Mouse (Mus musculus): Measurements from ENCODE around the gene Rnf212. TPM values are rescaled to one million over a fixed set of nuclear protein-coding genes. Genes with fewer than 3 reads are reported as not detected.

Rnf212 gene
- polyA plus RNA-seq, 1 experiment from 2014 or later: not detected

DNA sequence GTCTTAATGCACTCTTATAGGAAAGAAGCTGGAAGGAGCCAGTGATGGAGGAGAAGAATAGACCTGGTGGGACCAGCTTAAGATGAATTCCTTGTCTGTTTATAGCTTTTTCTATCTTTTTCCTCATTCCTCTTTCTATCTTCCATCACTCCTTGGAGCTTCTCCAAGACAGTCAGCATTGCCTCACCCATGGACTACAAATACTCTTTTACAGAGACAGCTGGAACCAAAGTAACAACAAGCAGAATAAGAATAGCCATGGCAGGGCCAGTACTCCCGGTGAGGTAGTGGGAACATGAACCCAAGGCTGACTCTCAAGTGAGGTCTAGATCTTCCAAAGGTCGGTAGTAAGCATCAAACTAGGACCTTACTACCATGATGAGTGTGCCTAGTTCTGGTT, 61.7 kb downstream of the Rnf212 start:
- no peak for DNase-seq (ENCODE audit: low spot score)

DNA sequence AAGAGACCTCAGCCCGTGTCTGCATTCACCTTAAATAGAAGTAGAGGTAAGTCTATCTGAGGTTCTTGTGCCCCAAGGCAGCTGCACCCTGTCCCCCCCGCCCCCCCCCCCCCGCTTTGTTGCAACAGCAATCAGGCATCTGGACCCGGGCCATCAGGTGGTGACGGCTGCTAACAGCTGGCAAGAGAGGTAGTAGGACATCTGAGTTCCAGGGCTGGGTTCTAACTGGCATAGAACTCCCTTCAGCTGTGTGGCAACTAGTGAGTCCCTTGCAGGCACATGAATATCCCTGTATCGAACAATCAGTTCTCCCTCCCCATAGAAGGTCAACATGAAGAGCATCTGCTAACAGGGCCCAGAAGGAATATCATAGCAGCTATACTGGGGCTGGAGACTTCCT, 62.8 kb downstream of the Rnf212 start:
- no peak for DNase-seq (ENCODE audit: low spot score)

DNA sequence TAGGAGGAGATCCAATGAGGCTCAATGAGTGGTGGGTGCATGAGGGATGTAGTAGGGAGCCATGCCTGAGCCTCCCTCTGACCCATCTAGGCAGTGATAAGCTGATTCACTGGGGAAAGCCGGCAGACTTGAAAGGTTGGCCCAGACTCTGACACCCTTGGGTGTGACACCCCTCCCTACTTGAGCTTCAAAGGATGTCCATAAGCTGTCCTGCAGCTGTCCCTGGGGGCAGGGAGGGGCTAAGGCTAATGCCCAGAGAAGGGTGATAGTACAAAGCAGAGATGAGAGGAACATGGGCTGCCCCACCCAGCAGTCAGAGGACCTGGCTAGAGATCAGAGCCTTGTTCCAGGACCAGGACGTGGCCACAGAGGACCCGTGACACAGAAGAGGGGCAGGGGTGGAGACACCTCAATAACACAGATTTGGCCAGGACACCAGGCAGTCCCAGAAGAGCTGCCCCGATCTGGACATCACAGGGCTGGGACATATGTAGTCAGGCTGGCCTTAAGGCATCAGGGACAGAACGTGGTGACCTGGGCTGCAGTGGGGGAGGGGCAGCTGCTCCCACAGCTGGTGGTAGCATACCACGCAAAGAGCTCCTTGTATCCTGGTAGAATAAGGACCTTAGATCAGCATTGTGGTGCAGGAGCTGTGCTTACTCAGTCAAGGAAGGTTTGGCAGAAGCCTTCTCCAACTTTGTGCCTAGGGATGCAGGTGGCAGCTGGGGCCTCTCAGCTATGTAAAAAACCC, 65.6 kb downstream of the Rnf212 start:
- no peak for DNase-seq (ENCODE audit: low spot score)

DNA sequence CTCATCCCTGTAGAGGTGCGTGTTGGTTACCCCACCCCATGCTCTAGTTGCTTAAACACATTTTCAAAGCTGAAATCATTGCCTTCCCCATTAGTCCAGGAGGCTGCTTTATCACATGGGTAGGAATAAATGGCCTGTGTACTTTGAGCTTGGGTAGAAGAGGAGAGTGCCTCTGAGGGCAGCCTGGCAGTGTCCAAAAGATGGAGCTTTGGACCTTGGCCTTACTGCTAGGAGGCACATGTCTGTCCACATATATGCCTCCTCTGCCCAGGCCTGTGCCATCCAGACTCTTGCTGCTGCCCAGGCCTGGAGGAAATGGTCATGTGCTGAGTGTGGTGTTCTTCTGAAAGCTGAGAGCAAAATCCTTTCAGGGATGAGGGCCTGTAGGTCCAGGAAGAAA, 66.4 kb downstream of the Rnf212 start:
- no peak for DNase-seq (ENCODE audit: low spot score)

DNA sequence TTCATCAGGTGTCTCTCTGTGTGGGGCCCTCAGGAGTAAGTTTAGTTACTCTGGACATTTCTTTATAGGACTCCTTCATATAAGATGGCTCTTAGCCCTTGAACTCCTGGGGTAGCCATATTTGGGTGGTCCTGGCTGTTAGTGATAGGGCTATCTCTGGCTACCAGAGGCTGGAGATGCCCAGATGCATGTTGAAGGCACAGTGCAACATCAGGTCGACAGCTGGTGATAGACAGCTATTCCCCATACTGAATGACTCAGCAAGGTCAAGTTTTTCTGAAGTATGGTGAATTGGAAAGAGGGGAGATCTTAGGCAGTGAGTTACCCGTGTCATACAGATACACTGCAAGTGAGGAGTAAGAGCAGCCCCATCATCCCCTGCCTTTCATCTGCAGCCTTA, 67.0 kb downstream of the Rnf212 start:
- DNase-seq (ENCODE audit: low spot score): no peak

DNA sequence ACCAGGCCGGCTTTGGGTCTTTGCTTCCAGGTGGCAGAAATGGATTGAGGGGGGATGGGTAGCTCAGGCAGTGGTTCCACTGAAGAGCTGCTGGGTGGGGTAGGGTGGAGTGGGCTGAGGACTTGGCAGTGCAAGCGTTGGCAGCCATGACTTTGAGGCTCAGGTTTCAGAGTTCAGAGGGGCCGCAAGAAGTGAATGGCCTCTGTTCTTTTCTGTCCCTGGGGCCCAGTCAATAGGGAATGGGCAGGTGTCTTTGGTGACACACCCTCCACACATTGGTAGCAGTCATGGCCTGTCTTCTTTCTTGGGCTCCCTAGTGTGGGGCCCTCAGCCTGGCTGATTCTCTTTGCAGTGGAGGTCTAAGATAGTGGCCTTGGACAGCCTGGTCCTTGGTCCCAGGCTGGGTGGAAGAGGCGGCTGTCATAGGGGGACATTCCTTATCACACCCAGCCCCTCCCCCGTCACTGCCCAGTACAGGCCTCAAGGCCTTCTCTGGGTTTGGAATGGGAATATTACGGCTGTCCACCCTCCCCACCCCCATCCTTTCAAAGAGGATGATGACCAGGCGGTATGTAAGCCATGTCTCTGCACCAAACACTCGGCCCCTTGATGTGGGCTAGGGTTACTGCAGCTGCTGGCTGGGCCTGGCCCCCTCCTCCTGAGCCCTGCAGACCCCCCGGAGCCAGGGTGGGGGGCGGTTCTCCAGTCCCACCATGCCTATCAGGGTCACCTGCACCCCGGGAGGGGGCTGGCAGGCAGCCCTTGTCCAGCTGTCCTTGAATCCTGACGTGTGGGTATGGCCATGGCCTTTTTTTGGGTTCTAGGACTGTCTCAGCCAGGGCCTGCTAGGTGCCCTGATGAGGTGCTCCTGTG, 70.8 kb downstream of the Rnf212 start:
- DNase-seq (ENCODE audit: low spot score): no peak

DNA sequence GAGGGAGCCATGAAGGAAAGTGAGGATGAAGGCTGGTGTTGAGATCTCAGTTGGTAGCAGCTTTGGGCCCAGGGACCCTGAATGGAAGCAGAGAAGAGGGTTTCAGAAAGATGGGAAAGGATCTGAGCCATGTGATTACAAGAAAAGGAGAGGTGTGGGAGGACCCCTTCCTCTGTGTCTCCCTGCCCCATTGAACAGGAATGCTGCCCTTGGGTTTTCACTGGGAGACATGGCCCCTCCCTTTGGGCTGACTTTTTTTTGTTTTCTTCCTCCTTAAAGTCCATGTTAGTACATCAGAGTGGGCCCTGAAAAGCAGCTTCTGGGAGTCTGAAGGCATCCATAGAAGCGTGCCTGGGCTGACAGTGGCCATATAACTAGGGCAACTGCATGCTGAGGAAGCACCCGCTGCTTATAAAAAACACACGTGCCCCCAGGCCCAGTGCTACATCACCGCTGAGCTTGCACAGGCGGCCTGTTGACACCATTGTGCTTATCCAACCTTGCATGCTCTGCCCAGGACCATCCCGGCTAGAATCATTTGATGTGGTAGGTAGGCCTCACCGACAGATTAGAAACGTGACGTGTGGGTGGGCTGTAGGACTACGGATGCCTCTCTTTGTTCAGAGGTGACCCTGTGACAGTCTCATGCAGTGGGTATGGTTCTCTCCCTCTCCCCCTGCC, 73.3 kb downstream of the Rnf212 start:
- no peak for DNase-seq (ENCODE audit: low spot score)

DNA sequence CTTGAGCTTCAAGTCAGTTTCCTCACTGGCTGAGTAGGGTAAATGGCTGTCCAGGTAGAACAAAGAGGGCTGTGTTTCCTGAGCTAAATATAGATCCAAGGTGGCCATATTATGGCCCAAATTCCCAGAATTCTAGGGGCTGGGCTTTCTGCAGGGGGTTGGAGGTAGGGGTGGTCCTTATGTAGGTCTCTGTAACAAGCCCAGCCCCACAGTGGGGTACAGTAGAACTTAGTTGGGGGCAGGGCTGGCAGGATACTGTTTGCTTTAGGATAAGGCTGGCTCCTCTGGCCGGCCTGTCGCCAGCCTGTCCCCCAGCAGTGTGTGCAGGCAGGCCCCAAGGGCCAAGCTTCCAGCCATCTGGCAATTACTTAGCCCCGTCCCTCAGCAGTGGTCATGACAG, 74.4 kb downstream of the Rnf212 start:
- DNase-seq (ENCODE audit: low spot score): no peak

DNA sequence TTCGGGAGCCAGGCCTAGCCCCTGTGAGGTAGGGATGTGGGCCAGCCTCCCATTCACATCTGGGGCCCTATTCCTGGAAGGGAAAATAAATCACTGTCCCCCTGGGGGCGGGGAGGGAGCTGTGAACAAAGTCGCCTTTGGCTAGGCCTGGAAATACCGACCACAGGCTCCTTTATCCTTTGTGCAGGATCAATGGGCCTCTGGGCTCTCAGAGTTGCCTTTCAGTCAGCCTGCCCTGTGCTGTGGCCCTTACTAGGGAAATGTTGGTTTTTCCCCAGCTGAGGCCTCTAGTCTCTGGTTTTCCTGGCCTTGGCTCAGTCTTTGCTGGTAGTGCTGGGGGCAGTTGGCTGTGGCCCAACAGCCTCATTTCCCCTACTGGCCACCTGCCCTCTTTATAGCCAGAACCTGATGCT, 77.4 kb downstream of the Rnf212 start:
- no peak for DNase-seq (ENCODE audit: low spot score)

DNA sequence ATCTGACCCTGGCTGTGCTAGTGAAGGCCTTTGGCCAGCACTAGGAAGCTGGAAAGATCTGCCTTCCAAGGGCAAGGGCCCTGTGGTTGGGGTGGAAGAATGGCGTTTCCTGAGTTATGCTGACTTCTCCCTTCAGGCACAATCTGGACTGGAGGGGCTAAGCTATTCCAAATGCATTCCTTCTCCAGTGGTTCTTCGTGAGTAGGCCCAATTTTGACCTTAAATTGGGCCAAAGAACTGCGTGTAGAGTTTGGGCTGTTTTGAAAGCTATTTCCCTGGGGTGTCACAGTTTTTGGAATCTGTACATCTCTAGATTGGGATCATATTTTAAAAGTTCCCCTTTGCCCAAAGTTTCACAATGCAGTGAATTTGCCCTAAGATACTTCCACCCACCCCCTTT, 78.2 kb downstream of the Rnf212 start:
- no peak for DNase-seq (ENCODE audit: low spot score)

DNA sequence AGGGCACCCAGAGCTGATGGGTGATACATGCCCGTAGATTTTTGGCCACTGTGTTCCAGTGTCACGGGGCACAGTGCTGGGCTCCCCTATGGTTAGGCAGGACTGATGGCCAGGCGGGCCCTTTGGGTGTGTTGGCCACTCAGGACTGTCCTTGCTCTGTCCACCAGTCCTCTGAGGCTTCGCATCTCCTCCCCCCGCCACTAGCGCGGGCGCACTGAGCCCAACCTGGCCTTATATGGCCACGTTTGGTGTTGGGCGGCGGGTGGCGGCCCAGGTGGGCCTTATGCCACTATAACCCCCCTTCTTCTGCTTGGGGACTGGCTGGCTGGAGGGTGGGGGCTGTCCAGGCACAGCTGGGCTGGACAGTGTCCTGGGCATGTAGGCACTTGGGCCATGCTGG, 78.9 kb downstream of the Rnf212 start:
- DNase-seq (ENCODE audit: low spot score): no peak

DNA sequence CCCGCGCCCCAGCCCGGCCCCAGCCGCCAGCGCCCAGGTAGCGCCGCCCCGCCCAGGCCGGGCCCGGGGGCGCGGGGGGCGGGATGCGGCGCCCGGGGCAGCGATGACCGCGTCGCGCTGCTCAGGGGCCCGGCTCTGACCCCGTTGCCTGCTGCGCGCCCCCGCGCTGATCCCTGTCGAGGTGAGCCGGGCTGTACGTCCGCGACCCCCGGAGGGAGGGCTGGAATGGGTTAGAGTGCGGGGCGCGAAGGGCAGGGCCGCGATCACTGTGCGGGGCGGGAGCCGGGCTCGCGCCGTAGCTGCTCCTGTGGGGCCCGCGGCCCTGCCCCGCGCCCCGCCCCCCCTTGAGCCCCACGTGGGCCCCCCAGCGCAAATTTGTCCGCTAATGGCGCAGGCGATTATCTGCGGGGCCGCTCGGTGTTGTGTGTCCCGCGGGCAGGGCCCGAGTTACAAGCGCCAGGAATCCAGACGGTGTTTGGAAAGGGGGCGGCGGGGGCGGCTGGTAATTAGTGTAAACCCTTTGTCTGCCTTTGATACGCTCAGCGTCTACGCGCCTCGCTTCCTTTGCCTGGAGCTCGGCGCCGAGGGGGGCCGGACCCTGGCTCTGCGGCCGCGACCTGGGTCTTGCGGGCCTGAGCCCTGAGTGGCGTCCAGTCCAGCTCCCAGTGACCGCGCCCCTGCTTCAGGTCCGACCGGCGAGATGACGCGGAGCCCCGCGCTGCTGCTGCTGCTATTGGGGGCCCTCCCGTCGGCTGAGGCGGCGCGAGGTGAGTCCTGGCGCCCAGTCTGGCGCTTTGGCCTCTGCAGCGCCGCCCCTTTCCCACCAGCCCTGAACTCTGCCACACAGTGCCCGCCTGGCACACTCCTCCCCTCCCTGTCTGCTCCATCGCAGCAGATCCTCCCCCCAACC, 80.2 kb downstream of the Rnf212 start:
- DNase-seq (ENCODE audit: low spot score): peak; percentile 20

DNA sequence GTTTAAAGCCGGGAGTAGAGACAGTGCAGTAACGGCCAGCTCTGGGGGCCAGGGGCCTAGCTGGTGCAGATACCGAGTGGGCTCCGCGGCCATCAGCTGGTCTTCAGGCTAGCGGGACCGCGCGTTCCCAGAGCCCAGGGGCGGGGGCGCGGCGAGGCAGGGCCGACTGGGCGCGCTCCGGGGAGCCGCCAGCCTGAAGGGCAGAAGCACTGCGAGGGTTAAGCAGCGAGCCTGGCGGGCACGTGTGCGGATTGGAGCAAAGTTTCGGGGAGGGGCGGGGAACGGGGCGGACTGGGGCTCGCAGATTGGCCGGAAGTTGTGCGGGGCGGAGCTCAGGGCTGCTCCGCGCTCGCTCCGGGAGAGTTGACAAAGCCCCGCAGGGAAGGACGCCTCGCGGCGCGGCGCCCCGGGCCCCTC, 80.9 kb downstream of the Rnf212 start:
- peak; percentile 94 for DNase-seq (ENCODE audit: low spot score)

DNA sequence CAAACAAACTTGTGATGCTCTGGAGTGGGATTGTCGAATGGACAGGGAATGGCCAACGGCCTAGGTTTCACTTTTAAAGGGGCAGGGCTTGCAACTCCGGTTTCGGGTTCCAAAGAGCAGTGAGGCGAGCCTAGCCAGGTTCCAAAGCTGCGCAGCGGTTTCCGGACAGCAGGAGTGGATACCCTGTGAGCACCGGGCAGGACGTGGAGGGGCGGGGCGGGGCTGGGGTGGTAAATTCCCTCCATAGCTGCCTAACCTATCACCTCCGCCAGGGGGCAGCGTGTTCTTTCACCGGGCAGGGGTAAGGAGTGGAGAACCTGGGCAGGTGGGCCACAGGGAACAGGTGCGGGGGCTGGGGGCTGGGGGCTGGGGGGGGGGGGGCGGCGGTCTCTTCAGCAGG, 82.5 kb downstream of the Rnf212 start, which contains the start of gene Fgfrl1:
TSS of gene Fgfrl1 (plus strand) at position 112 of the 400 bp plus-strand sequence.
- peak; percentile 78 for DNase-seq (ENCODE audit: low spot score)

DNA sequence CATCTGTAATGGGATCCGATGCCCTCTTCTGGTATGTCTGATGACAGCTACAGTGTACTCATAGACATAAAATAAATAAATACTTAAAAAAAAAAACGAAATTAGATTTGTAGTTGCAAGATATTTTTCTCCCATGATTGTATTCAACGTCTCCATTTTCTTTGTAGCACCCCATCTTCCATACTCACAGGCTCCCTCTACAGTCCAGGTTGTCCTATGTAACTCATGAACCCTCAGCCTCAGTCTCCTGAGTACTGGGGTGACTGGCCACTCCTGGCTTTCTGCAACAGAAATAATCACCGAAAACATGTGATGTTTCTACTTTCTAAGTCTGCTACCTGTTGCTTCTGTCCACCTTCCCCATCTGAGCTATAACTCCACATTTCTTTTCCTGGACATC, 83.6 kb downstream of the Rnf212 start:
- no peak for DNase-seq (ENCODE audit: low spot score)

DNA sequence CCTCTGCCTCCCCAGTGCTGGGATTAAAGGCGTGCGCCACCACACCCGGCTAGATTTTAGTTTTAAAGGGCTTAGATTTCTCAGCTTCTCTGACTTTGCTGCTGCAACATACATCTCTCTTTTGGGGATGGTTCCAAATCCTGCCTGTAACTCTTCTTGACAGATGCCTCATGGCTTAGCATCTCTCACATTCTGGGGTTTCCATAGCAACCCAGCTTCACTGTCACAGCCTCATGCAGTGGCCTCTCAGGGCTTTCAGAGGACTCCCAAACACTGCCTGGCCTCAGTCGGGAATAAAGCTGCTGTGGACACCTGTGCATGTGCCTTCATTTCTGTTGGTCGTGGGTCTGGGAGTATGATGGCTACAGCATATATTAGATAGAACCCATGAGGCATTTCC, 85.7 kb downstream of the Rnf212 start:
- no peak for DNase-seq (ENCODE audit: low spot score)

DNA sequence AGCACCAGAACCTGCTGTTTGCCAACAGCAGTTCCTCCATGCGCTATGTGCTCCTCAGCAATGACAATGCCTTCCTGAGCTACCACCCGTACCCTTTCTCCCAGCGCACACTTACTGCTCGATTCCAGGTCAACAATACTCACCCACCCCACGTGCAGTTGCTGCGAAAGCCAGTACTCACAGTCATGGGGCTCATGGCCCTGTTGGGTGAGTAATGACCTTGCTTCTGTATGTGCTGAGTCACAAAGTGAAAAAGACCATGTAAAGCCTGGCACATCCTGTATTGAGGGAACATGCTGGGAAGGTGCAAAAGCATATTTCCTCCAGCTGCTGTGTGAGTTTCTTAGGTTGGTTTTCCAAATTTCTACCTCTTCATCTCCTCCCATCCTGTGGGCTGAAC, 93.9 kb downstream of the Rnf212 start:
- DNase-seq (ENCODE audit: low spot score): no peak

DNA sequence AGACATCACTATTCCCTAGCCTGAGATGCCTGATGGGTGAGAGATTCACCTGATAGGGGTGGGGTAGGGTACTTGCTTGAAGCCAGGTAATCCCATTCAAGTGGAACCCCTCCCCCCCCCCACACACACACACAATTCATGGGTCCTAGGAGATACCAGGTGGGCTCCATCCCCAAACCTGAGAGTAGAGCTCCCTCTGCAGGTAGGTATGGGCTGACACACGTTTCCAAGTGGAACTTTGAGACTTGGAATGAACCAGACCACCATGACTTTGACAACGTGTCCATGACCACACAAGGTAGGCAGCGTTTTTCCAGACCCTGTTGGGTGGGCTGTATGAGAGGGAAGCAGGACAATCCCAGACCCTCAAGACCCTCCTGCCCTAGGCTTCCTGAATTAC, 94.9 kb downstream of the Rnf212 start:
- DNase-seq (ENCODE audit: low spot score): peak; percentile 14

Data from thymus, postnatal 0 days (tissue).